In genomic region chr16:31276962-31277361, GRCm38 (mm10) we compare ENCODE assay signal across 10 mouse cellular contexts. TPM values are rescaled to one million over a fixed set of nuclear protein-coding genes. Genes with fewer than 3 reads are reported as not detected.
DNase-seq lines count a peak whose midpoint lies in the region; ATAC-seq and TF ChIP-seq lines count a peak whose summit lies in the region.
"Had no signal": no experiment of that assay in that cellular context is flagged by ENCODE, and none has a peak within 500 bp of the region (broad histone marks: within the 10 kb centered on the region; RNA-seq: fewer than 3 reads in every experiment).

No protein-coding gene starts in this region.

- no peak for TF ChIP-seq CTCF in heart, postnatal 0 days (IDR thresholded peaks at IDR 0.05; ENCODE audit: low read depth)

- DNase-seq in heart, postnatal 36 days, result no peak
- DNase-seq in heart, postnatal 0 days (ENCODE audit: low spot score), result no peak
- no peak for DNase-seq in right cerebral cortex, postnatal 25 days
- DNase-seq in right cerebral cortex, postnatal 14 days, result no peak

- H3K9ac ChIP-seq in heart, embryonic 11.5 days (ENCODE audit: low read depth, low read length), result no peak overlapping the region
- no peak overlapping the region for H3K9ac ChIP-seq in heart, postnatal 0 days (replicated peaks; ENCODE audit: low read depth, low read length)
- H3K9ac ChIP-seq in limb, embryonic 15.5 days, result no peak overlapping the region
- H3K9ac ChIP-seq in forebrain, embryonic 12.5 days, result no peak overlapping the region
- H3K9ac ChIP-seq: forebrain, embryonic 13.5 days; midbrain, embryonic 13.5 days had no signal

- H3K36me3 ChIP-seq in heart, embryonic 11.5 days (ENCODE audit: control insufficient read depth, insufficient read depth, low read length), result no peaks in the 10 kb centered on the region
- no peaks in the 10 kb centered on the region for H3K36me3 ChIP-seq in heart, postnatal 0 days (replicated peaks; ENCODE audit: control insufficient read depth, insufficient read depth, low read length)
- H3K36me3 ChIP-seq in limb, embryonic 15.5 days, result no peaks in the 10 kb centered on the region
- no peaks in the 10 kb centered on the region for H3K36me3 ChIP-seq in forebrain, embryonic 12.5 days (replicated peaks)
- H3K36me3 ChIP-seq: midbrain, embryonic 13.5 days had no signal

- H3K4me2 ChIP-seq in heart, embryonic 11.5 days, result no peak overlapping the region
- no peak overlapping the region for H3K4me2 ChIP-seq in heart, postnatal 0 days (ENCODE audit: low read depth, low read length)
- peak overlapping the region; percentile 19 for H3K4me2 ChIP-seq in limb, embryonic 15.5 days
- H3K4me2 ChIP-seq in forebrain, embryonic 12.5 days, result no peak overlapping the region
- H3K4me2 ChIP-seq: forebrain, embryonic 13.5 days; midbrain, embryonic 13.5 days had no signal

- intact Hi-C loops in heart, postnatal 36 days (cut with DNase I), result loop anchor here (1.0 to 2.0 kb wide), 2 partner anchors 14 to 50 kb away; no protein-coding TSS in a partner anchor

- TF ChIP-seq EP300 in heart, postnatal 0 days (IDR thresholded peaks at IDR 0.05; ENCODE audit: low read depth), result no peak

- H3K27ac ChIP-seq in heart, embryonic 11.5 days (ENCODE audit: low read depth, low read length), result peak overlapping the region; percentile 73
- H3K27ac ChIP-seq in brown adipose tissue, adult 24 weeks (replicated peaks; ENCODE audit: low read depth, low read length), result peak overlapping the region; percentile 96
- H3K27ac ChIP-seq in heart, postnatal 0 days (ENCODE audit: low read depth), result peak overlapping the region; percentile 98
- H3K27ac ChIP-seq in limb, embryonic 15.5 days, result peak overlapping the region; percentile 88
- no peak overlapping the region for H3K27ac ChIP-seq in forebrain, embryonic 12.5 days
- H3K27ac ChIP-seq: forebrain, embryonic 13.5 days; midbrain, embryonic 13.5 days had no signal

- H3K27me3 ChIP-seq in heart, embryonic 11.5 days (ENCODE audit: control insufficient read depth, insufficient read depth, low read length), result no peaks in the 10 kb centered on the region
- H3K27me3 ChIP-seq in heart, postnatal 0 days (ENCODE audit: control insufficient read depth, insufficient read depth, low read length), result no peaks in the 10 kb centered on the region
- H3K27me3 ChIP-seq in limb, embryonic 15.5 days, result no peaks in the 10 kb centered on the region
- no peaks in the 10 kb centered on the region for H3K27me3 ChIP-seq in forebrain, embryonic 12.5 days
- H3K27me3 ChIP-seq: forebrain, embryonic 13.5 days; midbrain, embryonic 13.5 days had no signal

- H3K4me1 ChIP-seq in heart, embryonic 11.5 days (ENCODE audit: control insufficient read depth, insufficient read depth, low read length), result peaks cover 18% of the 10 kb centered on the region
- H3K4me1 ChIP-seq in brown adipose tissue, adult 24 weeks (ENCODE audit: control insufficient read depth, insufficient read depth, insufficient read length, low read length), result peaks cover 13% of the 10 kb centered on the region
- peaks cover 22% of the 10 kb centered on the region for H3K4me1 ChIP-seq in heart, postnatal 0 days (ENCODE audit: control insufficient read depth, insufficient read depth)
- peaks cover 42% of the 10 kb centered on the region for H3K4me1 ChIP-seq in limb, embryonic 15.5 days
- peaks cover 19% of the 10 kb centered on the region for H3K4me1 ChIP-seq in forebrain, embryonic 12.5 days

- no peak overlapping the region for H3K4me3 ChIP-seq in heart, embryonic 11.5 days (ENCODE audit: low read depth, low read length)
- H3K4me3 ChIP-seq in brown adipose tissue, adult 24 weeks (ENCODE audit: insufficient read depth, low read depth, low read length), result 0 out of 2 replicates have a peak overlapping the region, but pooled peaks have one; percentile 2
- no peak overlapping the region for H3K4me3 ChIP-seq in heart, postnatal 0 days (ENCODE audit: low read depth, low read length)
- H3K4me3 ChIP-seq in limb, embryonic 15.5 days, result no peak overlapping the region
- no peak overlapping the region for H3K4me3 ChIP-seq in forebrain, embryonic 12.5 days (replicated peaks)
- H3K4me3 ChIP-seq: forebrain, embryonic 13.5 days; midbrain, embryonic 13.5 days had no signal

- 76% methylated on average over 7 of the region's 7 CpGs for WGBS in heart, embryonic 11.5 days (ENCODE audit: insufficient replicate concordance)
- 56% methylated on average over 7 of the region's 7 CpGs for WGBS in heart, postnatal 0 days
- 43% methylated on average over 7 of the region's 7 CpGs for WGBS in limb, embryonic 15.5 days
- 91% methylated on average over 7 of the region's 7 CpGs for WGBS in forebrain, embryonic 12.5 days

- H3K9me3 ChIP-seq in heart, embryonic 11.5 days (replicated peaks; ENCODE audit: control insufficient read depth, low read length), result no peaks in the 10 kb centered on the region
- H3K9me3 ChIP-seq in heart, postnatal 0 days (replicated peaks; ENCODE audit: control insufficient read depth, low read length), result no peaks in the 10 kb centered on the region
- H3K9me3 ChIP-seq in limb, embryonic 15.5 days, result no peaks in the 10 kb centered on the region
- no peaks in the 10 kb centered on the region for H3K9me3 ChIP-seq in forebrain, embryonic 12.5 days
- H3K9me3 ChIP-seq: forebrain, embryonic 13.5 days; midbrain, embryonic 13.5 days had no signal

- no peak for ATAC-seq in heart, embryonic 11.5 days (replicated peaks; ENCODE audit: insufficient number of reproducible peaks, low FRiP score, low TSS enrichment)
- no peak for ATAC-seq in heart, postnatal 0 days (ENCODE audit: insufficient read depth, low read depth)
- no peak for ATAC-seq in limb, embryonic 15.5 days (ENCODE audit: insufficient number of reproducible peaks, low FRiP score, low TSS enrichment, low read depth)
- ATAC-seq in forebrain, embryonic 12.5 days (ENCODE audit: low FRiP score), result no peak
- ATAC-seq: forebrain, embryonic 13.5 days; midbrain, embryonic 13.5 days had no signal

RNA-seq across cellular contexts. Expression of gene Ppp1r2, which starts 1.9 kb away (rescaled TPM):
- 90.8 and 91.1 TPM in 2 replicates for polyA plus RNA-seq in heart, embryonic 11.5 days (2014; fragmentation: Nextera tagmentation; extraction: Ambion mirVana)
- 10 to 100 TPM; 82.1 to 83.7 TPM for total RNA-seq in heart, postnatal 36 days (2021)
- polyA plus RNA-seq in brown adipose tissue, adult 24 weeks (2012; ENCODE audit: insufficient read depth, insufficient read length, missing spikeins), result 47.6 and 54.0 TPM in 2 replicates
- total RNA-seq in heart, postnatal 0 days (2014; rRNA removed; ENCODE audit: low replicate concordance), result 83.5 and 87.1 TPM in 2 replicates
- 114 and 125 TPM in 2 replicates for polyA plus RNA-seq in heart, postnatal 0 days (2015; fragmentation: Nextera tagmentation; extraction: Ambion mirVana)
- polyA plus RNA-seq in limb, embryonic 15.5 days (2015; fragmentation: Nextera tagmentation; extraction: Ambion mirVana), result 88.9 and 98.3 TPM in 2 replicates
- 95.4 and 95.5 TPM in 2 replicates for polyA plus RNA-seq in forebrain, embryonic 12.5 days (2016; fragmentation: Nextera tagmentation; extraction: Ambion mirVana)

RNA-seq across cellular contexts. Expression of gene Apod, which starts 37.6 kb away (rescaled TPM):
- polyA plus RNA-seq in heart, embryonic 11.5 days (2014; fragmentation: Nextera tagmentation; extraction: Ambion mirVana), result not detected in 2 replicates
- 1 to 10 TPM; 3.8 to 7.2 TPM for total RNA-seq in heart, postnatal 36 days (2021)
- 24.1 and 27.9 TPM in 2 replicates for polyA plus RNA-seq in brown adipose tissue, adult 24 weeks (2012; ENCODE audit: insufficient read depth, insufficient read length, missing spikeins)
- total RNA-seq in heart, postnatal 0 days (2014; rRNA removed; ENCODE audit: low replicate concordance), result not detected in 2 replicates
- polyA plus RNA-seq in heart, postnatal 0 days (2015; fragmentation: Nextera tagmentation; extraction: Ambion mirVana), result 0.51 and 0.75 TPM in 2 replicates
- 91.2 and 97.6 TPM in 2 replicates for polyA plus RNA-seq in limb, embryonic 15.5 days (2015; fragmentation: Nextera tagmentation; extraction: Ambion mirVana)
- 28.3 and 41.7 TPM in 2 replicates for polyA plus RNA-seq in forebrain, embryonic 12.5 days (2016; fragmentation: Nextera tagmentation; extraction: Ambion mirVana)

Comparison
In these comparisons a context has a peak if more than half of its experiments do, and no peak if none do; other contexts are left out.
1. RNA of gene Apod, which starts 37.6 kb away (polyA plus RNA-seq): 91.2 to 97.6 TPM in limb, embryonic 15.5 days, 28.3 to 41.7 TPM in forebrain, embryonic 12.5 days and 24.1 to 27.9 TPM in brown adipose tissue, adult 24 weeks; 0.51 to 0.75 TPM in heart, postnatal 0 days and not detected in heart, embryonic 11.5 days; every median in the first group is over 10 times any median in the second.